Mouse (Mus musculus) granulocyte monocyte progenitor cell, adult 5-6 weeks (primary cell): ENCODE results near the gene Snx1. TPM values are rescaled to one million over a fixed set of nuclear protein-coding genes. Genes with fewer than 3 reads are reported as not detected.

Experiments
- ATAC-seq: replicated peaks from 2 replicates; pipeline ENCODE4 v1.8.0; 2016; ENCODE audit warnings: mild to moderate bottlenecking, moderate TSS enrichment, inconsistent platforms; ENCODE audit not compliant: poor library complexity, severe bottlenecking
- total RNA-seq, 2 experiments: library from RNA; stranded (forward) in 1 of 2; stranded (reverse) in 1 of 2; fragments of 200-712, 200-1000 nt in 1 of 2; fragments of >200 nt in 1 of 2; fragmentation: Nextera tagmentation in 1 of 2; gene quantifications; 2 replicates each; pipeline ENCODE4 v1.2.3; 2014 to 2017

Snx1 gene
- total RNA-seq, 2 experiments from 2014 or later = 71.0 to 124 TPM

DNA sequence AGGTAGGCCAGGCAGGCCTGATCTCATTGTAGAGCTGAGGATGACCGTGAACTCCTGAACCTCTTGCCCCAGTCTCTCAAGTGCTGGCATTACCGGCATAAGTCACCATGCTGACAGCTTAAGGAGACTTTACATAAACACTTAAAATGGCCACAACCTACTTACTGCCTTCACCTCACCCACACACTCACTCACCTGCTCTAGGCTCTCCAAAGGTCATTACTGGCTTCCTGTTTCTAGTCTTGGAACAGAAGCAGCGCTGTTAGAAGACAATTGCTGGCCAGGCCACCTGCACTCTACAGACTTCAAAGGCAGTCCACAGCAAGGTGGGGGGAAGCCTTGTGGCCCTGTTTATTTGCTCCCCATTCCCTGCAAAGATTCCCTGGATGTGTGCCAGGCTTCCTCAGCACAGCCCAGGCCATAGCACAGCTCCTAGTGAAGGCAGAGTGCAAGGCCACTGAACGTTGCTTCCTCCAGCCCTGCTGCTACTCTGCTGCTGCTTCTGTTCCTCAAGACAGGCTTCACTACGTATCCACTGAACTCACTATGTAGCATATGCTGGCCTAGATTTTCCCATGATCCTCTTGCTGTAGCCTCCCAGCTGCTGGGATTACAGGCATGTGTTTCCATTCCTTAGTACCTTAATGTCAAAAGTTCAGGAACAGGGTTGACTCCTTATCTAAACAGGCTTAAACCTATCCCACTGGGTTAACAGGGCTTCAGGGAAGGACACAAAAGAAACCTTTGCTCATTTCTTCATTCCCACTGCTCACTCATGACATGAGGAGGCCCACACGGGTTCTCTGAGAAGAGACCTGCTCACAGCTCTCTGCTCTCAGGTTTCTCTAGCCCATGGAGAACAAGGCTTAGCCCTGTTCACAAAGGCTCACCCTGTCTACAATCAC, 34.8 kb downstream of the Snx1 start:
- no peak for ATAC-seq

DNA sequence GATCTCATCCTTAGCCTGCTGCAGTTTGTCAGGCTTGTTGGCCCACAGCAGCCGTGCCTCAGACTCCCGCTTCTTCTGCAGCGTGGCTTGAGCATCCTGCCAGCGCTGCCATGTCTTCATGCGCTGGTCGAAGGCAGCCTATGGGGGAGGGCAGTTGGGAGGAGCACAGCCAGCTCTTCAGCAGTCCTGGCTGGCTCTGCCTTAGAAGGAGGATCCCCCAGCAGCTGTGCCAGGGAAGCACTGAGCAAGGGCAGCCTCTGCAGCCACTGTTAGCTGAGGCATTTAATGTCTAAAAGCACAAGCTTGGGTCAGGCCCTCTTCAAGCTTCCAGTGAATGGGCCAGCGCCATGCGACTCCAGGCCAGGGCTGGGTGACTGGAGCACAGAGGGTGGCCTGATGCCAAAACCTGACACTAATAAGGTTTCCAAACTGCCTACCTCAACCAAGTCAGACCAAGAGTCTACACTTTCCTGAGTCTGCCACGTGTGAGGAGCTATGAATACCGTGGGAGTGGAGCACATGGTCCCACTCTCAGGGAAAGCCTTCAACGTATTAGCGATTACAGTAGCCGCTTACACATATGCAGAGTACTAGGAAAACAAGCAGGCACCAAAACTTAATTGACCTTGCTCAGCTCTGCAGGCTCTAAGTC, 35.7 kb downstream of the Snx1 start:
- ATAC-seq = no peak

DNA sequence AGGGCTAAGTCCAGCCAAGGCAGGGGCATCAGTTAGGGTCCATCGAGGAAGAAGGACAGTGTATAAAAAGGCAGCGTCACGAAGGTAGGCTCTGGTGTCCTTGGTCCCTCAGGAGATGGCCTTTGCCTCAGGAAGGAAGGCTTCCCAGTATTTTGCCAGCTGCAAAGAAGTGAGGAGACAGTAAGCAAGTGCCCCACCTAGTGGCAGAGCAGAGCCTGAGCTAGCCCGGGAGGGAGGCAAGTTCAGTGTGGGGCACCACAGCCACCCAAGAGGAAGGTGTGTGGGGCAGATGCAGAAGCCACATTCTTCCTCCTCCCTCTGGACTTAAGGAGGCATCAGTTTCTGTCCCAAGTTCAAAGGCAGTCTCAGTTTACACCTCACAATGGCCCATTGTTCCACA, 38.0 kb downstream of the Snx1 start:
- peak; percentile 58 for ATAC-seq

DNA sequence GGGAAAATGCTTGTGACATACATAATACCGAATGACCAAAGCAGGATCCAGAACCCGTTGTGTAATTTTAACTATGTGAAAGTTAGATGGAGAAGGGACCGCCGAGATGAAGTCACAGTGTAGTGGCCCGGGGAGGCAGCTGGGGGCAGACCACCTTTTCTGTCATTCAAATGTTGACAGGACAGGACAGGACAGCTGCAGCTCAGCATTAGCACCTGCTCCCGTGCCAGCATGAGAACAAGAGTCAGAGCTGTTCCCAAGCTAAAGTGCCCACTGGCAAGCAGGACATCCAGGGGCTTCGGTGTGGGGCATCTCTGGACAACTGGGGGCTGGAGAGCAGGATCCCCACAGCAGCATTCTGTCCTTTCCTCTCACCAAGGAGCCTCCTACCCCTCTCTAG, 39.3 kb downstream of the Snx1 start:
- no peak for ATAC-seq

DNA sequence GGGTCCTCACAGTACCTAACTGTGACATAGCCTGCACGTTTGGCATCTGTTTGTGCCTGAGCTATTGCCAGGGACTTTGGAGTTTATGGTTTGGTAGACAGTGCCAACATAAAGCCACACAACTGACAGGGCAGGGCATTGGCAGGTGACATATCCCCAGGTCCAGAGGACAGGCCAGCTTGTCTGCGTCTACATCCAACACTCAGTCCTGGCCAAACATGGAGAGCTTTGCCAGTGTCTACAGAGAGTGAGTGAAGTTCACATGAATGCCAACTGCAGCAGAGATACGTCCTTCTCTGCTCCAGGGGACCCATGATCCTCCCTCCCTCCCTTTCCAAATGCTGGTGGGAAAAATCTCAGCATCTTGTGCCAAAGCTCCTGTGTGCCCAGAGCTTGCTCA, 42.2 kb downstream of the Snx1 start:
- ATAC-seq = no peak

DNA sequence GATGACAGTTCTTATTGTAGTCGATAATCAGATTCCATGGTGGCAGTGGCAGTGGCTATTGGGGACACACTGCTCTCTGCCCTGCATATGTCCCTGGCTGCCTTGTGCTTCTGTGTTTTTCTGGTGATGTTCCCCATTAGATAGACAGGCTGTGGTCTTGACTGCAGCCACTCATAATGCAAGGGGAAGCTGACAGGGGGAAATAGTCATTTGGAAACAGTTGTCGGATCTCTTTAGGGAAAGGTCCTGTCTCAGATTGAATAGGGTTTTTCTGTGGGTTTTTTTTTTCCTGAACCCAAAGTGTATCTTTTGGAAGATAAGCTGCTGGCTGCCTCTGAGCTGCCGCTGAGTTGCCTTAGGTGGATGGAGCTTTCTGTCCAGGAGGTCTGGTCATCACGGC, 44.4 kb downstream of the Snx1 start:
- ATAC-seq = peak; percentile 63

- no peak for ATAC-seq
Measured at GRCm38 (mm10) chr9:66080804-66081459, 45.5 kb downstream of the Snx1 start.

DNA sequence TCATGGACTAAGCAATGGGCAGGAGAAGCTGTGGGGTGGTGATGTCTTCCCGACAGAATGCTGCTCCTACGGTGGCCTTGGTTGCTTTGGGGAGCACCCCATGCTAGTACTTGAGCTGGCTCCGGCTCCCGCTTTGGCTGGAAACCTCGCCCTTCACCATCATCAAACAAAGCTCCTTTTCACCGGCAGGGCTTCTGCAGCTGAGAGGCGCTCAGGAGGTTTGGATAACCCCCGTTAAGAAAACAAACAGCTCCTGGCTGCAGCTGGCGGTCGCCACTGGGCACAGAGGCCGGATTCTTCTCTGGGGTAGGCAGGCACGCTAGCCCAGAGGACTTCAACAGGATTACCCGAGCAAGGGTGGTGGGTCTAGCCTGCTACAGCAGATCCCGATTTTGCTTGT, 47.9 kb downstream of the Snx1 start:
- ATAC-seq = no peak

DNA sequence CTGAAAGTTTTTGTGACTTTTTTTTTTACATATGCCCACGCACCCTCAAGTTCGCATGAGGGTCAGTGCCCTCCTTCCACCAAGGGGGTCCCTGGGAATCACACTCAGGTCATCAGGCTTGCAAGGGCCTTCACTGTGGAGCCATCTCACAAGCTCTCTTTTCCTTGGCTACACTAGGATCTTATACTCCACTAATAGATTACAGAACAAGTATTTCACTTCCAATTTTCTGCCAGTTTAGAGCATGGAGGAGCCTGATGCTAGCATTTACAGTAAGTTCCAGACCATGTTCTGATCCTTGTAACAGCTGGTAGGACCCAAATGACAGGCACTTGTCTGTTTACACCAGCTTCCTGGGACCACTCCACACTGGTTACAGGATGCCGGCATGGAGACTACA, 48.3 kb downstream of the Snx1 start:
- no peak for ATAC-seq

GRCm38 (mm10) chr9:66072754-66073153, 53.6 kb downstream of the Snx1 start:
- peak; percentile 48; the same call in 1 of the 2 replicates for ATAC-seq

GRCm38 (mm10) chr9:66070151-66070550, 56.2 kb downstream of the Snx1 start:
- no peak for ATAC-seq

GRCm38 (mm10) chr9:66069583-66069982, 56.8 kb downstream of the Snx1 start, which contains the start of gene Snx22:
Gene Snx22 (minus strand): TSS chr9:66069719.
- ATAC-seq = peak; percentile 94

DNA sequence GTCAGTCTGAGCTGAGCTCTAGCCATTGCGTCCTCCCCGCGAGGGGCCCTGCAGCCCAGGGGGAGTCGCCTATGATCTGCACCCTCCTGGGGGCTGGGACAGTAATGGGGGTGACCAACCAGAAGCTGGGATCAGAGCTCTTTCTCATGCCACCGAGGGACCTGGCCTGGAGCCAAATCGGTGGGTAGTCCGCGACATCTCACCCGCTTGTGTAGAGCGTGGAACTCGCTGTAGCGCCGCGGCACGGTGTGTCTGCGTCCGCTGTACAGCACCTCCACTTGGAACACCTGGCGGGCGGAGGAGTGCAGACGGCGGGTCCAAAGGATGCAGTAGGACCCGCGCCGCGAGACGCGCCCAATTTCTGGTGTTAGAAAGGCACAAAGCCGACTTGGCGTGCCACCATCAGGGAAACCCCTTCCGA, 57.4 kb downstream of the Snx1 start:
- ATAC-seq = no peak

DNA sequence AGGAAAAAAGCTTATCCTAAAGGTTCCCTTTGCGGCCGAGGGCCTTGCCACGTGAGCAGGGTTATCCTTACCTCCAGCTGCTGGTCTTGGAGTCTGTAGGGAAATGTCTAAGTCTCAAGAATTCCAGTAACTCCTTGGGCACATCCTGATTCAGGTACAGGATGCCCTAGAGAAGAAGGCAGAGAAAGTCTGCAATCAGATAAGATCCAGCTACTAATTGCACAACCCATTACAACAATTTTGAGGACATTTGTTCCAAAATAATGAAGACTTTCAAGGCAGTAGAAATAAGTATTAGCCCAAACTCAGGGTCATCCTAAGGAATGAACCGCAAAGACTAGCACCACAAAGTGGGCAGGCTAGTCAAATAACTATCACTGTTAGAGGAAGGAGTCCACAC, 58.3 kb downstream of the Snx1 start:
- ATAC-seq = no peak

DNA sequence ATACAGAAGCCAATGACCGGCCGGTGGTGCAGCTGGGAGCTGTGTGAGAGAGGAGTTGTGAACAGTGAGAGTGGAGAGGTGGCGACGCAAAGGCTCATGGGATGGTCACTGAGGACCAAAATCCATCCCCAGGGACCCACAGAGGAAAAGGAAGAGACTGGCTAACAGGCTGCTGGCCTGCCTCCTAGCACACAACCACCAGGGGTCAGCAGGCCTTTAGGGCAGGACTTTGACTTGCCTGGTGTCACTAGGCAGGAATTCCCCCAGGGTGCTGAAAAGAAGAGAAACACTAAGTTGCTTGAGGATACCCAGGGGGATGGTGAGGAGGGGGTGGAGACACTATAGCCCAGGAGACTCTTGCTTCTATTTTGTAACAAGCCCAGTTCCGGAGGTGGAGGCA, 58.8 kb downstream of the Snx1 start:
- ATAC-seq = peak; percentile 47

DNA sequence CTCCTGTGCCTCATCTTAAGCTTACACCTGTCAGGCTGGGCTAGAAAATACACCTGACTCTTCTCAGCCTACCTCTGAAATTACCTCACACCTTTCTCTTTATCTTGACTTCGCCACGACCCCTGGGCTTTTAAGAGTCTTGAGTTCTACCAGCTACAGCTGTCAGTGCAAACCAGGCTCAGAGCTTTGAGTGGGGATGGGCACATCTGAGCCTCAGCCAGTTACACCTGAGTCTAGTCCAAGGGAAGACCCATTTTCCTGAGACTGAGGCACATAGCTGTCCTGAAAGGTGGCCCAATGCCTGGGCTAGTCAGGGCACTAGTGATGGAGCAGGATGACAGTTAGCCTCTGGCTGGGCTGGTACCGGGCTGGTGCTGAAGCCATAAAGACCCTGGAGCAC, 59.6 kb downstream of the Snx1 start:
- no peak for ATAC-seq

- ATAC-seq = no peak
Measured at GRCm38 (mm10) chr9:66064316-66064715, 62.1 kb downstream of the Snx1 start.

DNA sequence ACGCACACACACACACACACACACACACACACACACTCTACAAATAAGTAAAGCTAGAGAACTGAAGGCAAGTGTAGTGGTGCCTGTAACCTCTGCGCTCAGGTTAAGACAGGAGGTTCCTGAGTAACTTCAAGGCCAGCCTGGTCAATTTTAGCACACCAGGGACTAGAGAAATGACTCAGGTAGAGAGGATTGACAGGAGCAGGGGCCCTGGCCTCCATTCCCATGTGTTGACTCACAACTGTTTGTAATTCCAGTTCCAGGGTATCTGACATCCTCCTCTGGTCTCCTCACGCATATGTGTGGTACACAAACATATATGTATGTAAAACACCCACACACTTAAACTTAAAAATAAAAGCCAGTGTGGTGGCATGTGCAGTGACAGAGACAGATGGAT, 62.9 kb downstream of the Snx1 start:
- ATAC-seq = no peak

DNA sequence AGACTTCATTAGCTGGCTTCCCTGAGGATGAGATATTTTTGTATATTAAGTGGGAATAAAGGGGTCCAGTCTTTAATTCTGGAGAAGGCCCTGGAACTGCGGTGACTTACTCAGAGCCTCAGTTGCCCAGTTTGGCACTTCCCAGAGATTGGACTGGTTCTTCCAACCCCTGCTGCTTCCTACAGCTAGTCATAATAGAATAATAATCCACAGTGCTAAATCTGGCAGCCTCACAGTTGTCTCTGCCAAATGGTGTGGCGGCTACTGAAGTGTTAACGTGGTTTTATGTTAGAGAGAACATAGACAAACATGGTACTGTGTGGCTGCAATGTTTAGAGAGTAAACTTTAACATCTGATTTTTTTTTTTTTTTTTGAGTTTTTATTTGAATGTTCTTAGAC, 64.7 kb downstream of the Snx1 start:
- ATAC-seq = no peak

DNA sequence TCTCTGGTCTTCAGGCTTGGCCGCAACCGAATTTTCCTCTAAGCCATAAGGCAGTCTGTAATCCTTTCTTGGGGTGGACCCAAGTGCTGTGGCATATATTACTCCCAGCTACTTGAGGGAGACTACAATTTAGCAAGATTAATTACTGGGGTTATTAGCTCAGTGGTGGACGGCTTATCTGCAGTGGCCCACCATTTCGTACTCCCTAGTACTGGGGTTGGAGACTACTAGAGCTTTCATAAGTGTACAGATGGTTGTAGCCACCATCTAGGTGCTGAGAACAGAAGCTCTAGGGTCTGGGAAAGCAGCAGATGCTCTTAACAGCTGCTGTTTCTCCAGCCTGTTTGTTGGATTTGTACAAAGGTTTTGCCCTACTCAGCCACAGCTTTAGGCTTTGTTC, 65.4 kb downstream of the Snx1 start:
- no peak for ATAC-seq

- ATAC-seq = no peak
Measured at GRCm38 (mm10) chr9:66060308-66060647, 66.1 kb downstream of the Snx1 start.
